Mouse (Mus musculus) hindbrain, embryonic 10.5 days (tissue): Measurements from ENCODE around the gene Usp17la. TPM values are rescaled to one million over a fixed set of nuclear protein-coding genes. Genes with fewer than 3 reads are reported as not detected.
"Not testable (repeated sequence)": the region's sequence is repeated elsewhere in the genome, so short reads cannot be mapped to it uniquely, and the experiment has no call there.

ENCODE experiments used
- DNase-seq: peaks from one replicate; pipeline ENCODE4 v3.0.0-alpha.2; 2017; ENCODE audit warnings: low spot score
- H3K27ac ChIP-seq: fragments of 300-500 bp; sonication (generic); 2 replicates; pipeline ENCODE4 v1.5.1; 2016; ENCODE audit warnings: mild to moderate bottlenecking, moderate library complexity
- H3K27me3 ChIP-seq: fragments of 300-500 bp; sonication (generic); 2 replicates; pipeline ENCODE4 v1.6.1; 2016; ENCODE audit warnings: mild to moderate bottlenecking; ENCODE audit not compliant: poor library complexity, insufficient read depth, severe bottlenecking
- H3K36me3 ChIP-seq: fragments of 300-500 bp; sonication (generic); 2 replicates; pipeline ENCODE4 v1.6.1; 2016; ENCODE audit warnings: mild to moderate bottlenecking, moderate library complexity
- H3K4me1 ChIP-seq: fragments of 300-500 bp; sonication (generic); replicated peaks from 2 replicates; pipeline ENCODE4 v1.6.1; 2016; ENCODE audit warnings: mild to moderate bottlenecking
- H3K4me3 ChIP-seq: fragments of 300-500 bp; sonication (generic); 2 replicates; pipeline ENCODE4 v1.5.1; 2016; ENCODE audit warnings: mild to moderate bottlenecking, moderate library complexity
- H3K9me3 ChIP-seq: fragments of 300-500 bp; sonication (generic); 2 replicates; pipeline ENCODE4 v1.6.1; 2016; ENCODE audit warnings: mild to moderate bottlenecking, moderate library complexity
- WGBS: fragments of 180-500 bp; shearing (Covaris S2); methylation state at CpG from one replicate; pipeline ENCODE4 v1.1.7; 2016; 5-methylcytosine and 5-hydroxymethylcytosine counted together
- polyA plus RNA-seq: library from polyadenylated mRNA; unstranded; fragments of >200 nt; fragmentation: Nextera tagmentation; extraction: Ambion mirVana; gene quantifications from 2 replicates; pipeline ENCODE4 v1.2.1, GENCODE M21; 2016

The Usp17la gene
- polyA plus RNA-seq, result not detected in 2 replicates

GRCm38 (mm10) chr7:104856709-104857108, at the start of gene Usp17la:
Gene Usp17la (plus strand): TSS chr7:104857009.
- not testable (repeated sequence) for H3K36me3 ChIP-seq, H3K27ac ChIP-seq, H3K9me3 ChIP-seq, DNase-seq, H3K4me3 ChIP-seq, H3K4me1 ChIP-seq, H3K27me3 ChIP-seq
- 75% methylated on average over 2 of the region's 2 CpGs for WGBS

- H3K27me3 ChIP-seq, result not testable (repeated sequence)
- WGBS, result 84% methylated on average over 8 of the region's 8 CpGs
Measured at GRCm38 (mm10) chr7:104810335-104810734, 46.5 kb upstream of the Usp17la start.

GRCm38 (mm10) chr7:104842503-104842902, 14.3 kb upstream of the Usp17la start, which contains the start of gene Usp17lb:
Gene Usp17lb (minus strand): TSS chr7:104842603.
- Histone ChIP-seq H3K9me3 (no peaks in the 10 kb centered on the region), H3K27me3 (no peaks in the 10 kb centered on the region), H3K4me1 (no peaks in the 10 kb centered on the region), H3K36me3 (no peaks in the 10 kb centered on the region), H3K4me3 (no peak within 1 kb of the TSS), H3K27ac (no peak within 1 kb of the TSS)
- no peak for DNase-seq
- 76% methylated on average over 1 of the region's 1 CpGs for WGBS

More at GRCm38 (mm10) chr7:104810335-104810734, 46.5 kb upstream of the Usp17la start:
- H3K4me1 ChIP-seq, DNase-seq, H3K36me3 ChIP-seq, H3K27ac ChIP-seq, H3K9me3 ChIP-seq, H3K4me3 ChIP-seq: not testable (repeated sequence)

- no peak overlapping the region for H3K4me3 ChIP-seq
- no peaks in the 10 kb centered on the region for H3K36me3 ChIP-seq
- no peaks in the 10 kb centered on the region for H3K4me1 ChIP-seq
- no peaks in the 10 kb centered on the region for H3K9me3 ChIP-seq
- 77% methylated on average over 1 of the region's 1 CpGs for WGBS
- no peak overlapping the region for H3K27ac ChIP-seq
- H3K27me3 ChIP-seq, result no peaks in the 10 kb centered on the region
- DNase-seq, result no peak
Measured at GRCm38 (mm10) chr7:104843731-104844287, 13.0 kb upstream of the Usp17la start.

- H3K4me3 ChIP-seq, H3K9me3 ChIP-seq, H3K36me3 ChIP-seq, H3K4me1 ChIP-seq, DNase-seq, H3K27me3 ChIP-seq, H3K27ac ChIP-seq: not testable (repeated sequence)
- WGBS, result 80% methylated on average over 2 of the region's 2 CpGs
Measured at GRCm38 (mm10) chr7:104851546-104851945, 5.3 kb upstream of the Usp17la start.

- no peak overlapping the region for H3K27ac ChIP-seq
- 85% methylated on average over 3 of the region's 3 CpGs for WGBS
- no peaks in the 10 kb centered on the region for H3K27me3 ChIP-seq
- H3K9me3 ChIP-seq, result no peaks in the 10 kb centered on the region
- no peak overlapping the region for H3K4me3 ChIP-seq
- no peaks in the 10 kb centered on the region for H3K4me1 ChIP-seq
- no peaks in the 10 kb centered on the region for H3K36me3 ChIP-seq
- no peak for DNase-seq
Measured at GRCm38 (mm10) chr7:104855248-104855750, 1.5 kb upstream of the Usp17la start.

- WGBS, result 76% methylated on average over 1 of the region's 1 CpGs
- Histone ChIP-seq H3K27ac (no peak overlapping the region), H3K27me3 (no peaks in the 10 kb centered on the region), H3K9me3 (0 out of 2 replicates have a peak, but pooled peaks cover 2% of the 10 kb centered on the region), H3K4me3 (no peak overlapping the region), H3K36me3 (no peaks in the 10 kb centered on the region), H3K4me1 (no peaks in the 10 kb centered on the region)
- no peak for DNase-seq
Measured at GRCm38 (mm10) chr7:104857683-104858082, 874 bp downstream of the Usp17la start.

- H3K27ac ChIP-seq, result no peak overlapping the region
- no peak for DNase-seq
- WGBS, result 87% methylated on average over 3 of the region's 3 CpGs
- H3K9me3 ChIP-seq, result 0 out of 2 replicates have a peak, but pooled peaks cover 2% of the 10 kb centered on the region
- no peaks in the 10 kb centered on the region for H3K36me3 ChIP-seq
- no peaks in the 10 kb centered on the region for H3K27me3 ChIP-seq
- H3K4me1 ChIP-seq, result no peaks in the 10 kb centered on the region
- no peak overlapping the region for H3K4me3 ChIP-seq
Measured at GRCm38 (mm10) chr7:104861381-104861780, 4.6 kb downstream of the Usp17la start.

- no peaks in the 10 kb centered on the region for H3K4me1 ChIP-seq
- no peaks in the 10 kb centered on the region for H3K27me3 ChIP-seq
- H3K9me3 ChIP-seq, result no peaks in the 10 kb centered on the region
- DNase-seq, result no peak
- WGBS, result 70% methylated on average over 1 of the region's 1 CpGs
- no peaks in the 10 kb centered on the region for H3K36me3 ChIP-seq
- H3K27ac ChIP-seq, result no peak within 1 kb of the TSS
- H3K4me3 ChIP-seq, result no peak within 1 kb of the TSS
Measured at GRCm38 (mm10) chr7:104877731-104878130, 20.9 kb downstream of the Usp17la start, which contains the start of gene Olfr665. Gene Olfr665 (plus strand): TSS chr7:104878031.

GRCm38 (mm10) chr7:104895852-104896251, 39.0 kb downstream of the Usp17la start, which contains the start of gene Olfr666:
Gene Olfr666 (minus strand): TSS chr7:104895952.
- Histone ChIP-seq H3K36me3 (no peaks in the 10 kb centered on the region), H3K4me1 (no peaks in the 10 kb centered on the region), H3K9me3 (no peaks in the 10 kb centered on the region), H3K27me3 (no peaks in the 10 kb centered on the region), H3K27ac (no peak within 1 kb of the TSS), H3K4me3 (no peak within 1 kb of the TSS)
- 85% methylated on average over 2 of the region's 2 CpGs for WGBS
- DNase-seq, result no peak

Other genes starting within 250 kb of the Usp17la start
- gene Olfr656, start 243.1 kb upstream of the Usp17la start, polyA plus RNA-seq, result not detected in 2 replicates
- gene Olfr657, start 232.2 kb upstream of the Usp17la start, polyA plus RNA-seq, result not detected in 2 replicates
- gene Olfr658, start 209.7 kb upstream of the Usp17la start, polyA plus RNA-seq, result 0.08 TPM in 1 of 2 replicates, not detected in the other
- gene Olfr659, start 190.3 kb upstream of the Usp17la start, polyA plus RNA-seq, result not detected in 2 replicates
- not detected in 2 replicates for gene Olfr661, start 170.5 kb upstream of the Usp17la start, polyA plus RNA-seq
- not detected in 2 replicates for gene Usp17le, start 79.5 kb upstream of the Usp17la start, polyA plus RNA-seq
- not detected in 2 replicates for gene Usp17lb, start 14.4 kb upstream of the Usp17la start, polyA plus RNA-seq
- not detected in 2 replicates for gene Olfr665, start 21.0 kb downstream of the Usp17la start, polyA plus RNA-seq
- gene Olfr666, start 38.9 kb downstream of the Usp17la start, polyA plus RNA-seq, result not detected in 2 replicates
- not detected in 2 replicates for gene Olfr667, start 64.5 kb downstream of the Usp17la start, polyA plus RNA-seq
- not detected in 2 replicates for gene Olfr668, start 71.0 kb downstream of the Usp17la start, polyA plus RNA-seq
- gene Olfr669, start 77.2 kb downstream of the Usp17la start, polyA plus RNA-seq, result not detected in 2 replicates
- gene Olfr670, start 105.6 kb downstream of the Usp17la start, polyA plus RNA-seq, result not detected in 2 replicates
- not detected in 2 replicates for gene Olfr671, start 122.1 kb downstream of the Usp17la start, polyA plus RNA-seq
- not detected in 2 replicates for gene Olfr672, start 145.0 kb downstream of the Usp17la start, polyA plus RNA-seq
- not detected in 2 replicates for gene Olfr675, start 171.5 kb downstream of the Usp17la start, polyA plus RNA-seq
- not detected in 2 replicates for gene Olfr676, start 175.7 kb downstream of the Usp17la start, polyA plus RNA-seq
- gene Olfr677, start 194.4 kb downstream of the Usp17la start, polyA plus RNA-seq, result not detected in 2 replicates
- not detected in 2 replicates for gene Olfr678, start 207.5 kb downstream of the Usp17la start, polyA plus RNA-seq
- gene Olfr679, start 224.2 kb downstream of the Usp17la start, polyA plus RNA-seq, result not detected in 2 replicates
- not detected in 2 replicates for gene Olfr680-ps1, start 235.8 kb downstream of the Usp17la start, polyA plus RNA-seq